Mouse (Mus musculus) stomach, postnatal 0 days (tissue): ENCODE results near the gene Mmp14.
A peak's percentile ranks its signal among the peaks of the same experiment; 100 is the strongest.

ENCODE experiments used
- CTCF ChIP-seq: IDR thresholded peaks from 2 replicates; pipeline ENCODE4 v1.5.1; 2016; ENCODE audit warnings: antibody characterized with exemption, low read depth, mild to moderate bottlenecking, moderate library complexity
- EP300 ChIP-seq: optimal IDR thresholded peaks from 2 replicates; pipeline ENCODE3; 2016; ENCODE audit warnings: antibody characterized with exemption

DNA sequence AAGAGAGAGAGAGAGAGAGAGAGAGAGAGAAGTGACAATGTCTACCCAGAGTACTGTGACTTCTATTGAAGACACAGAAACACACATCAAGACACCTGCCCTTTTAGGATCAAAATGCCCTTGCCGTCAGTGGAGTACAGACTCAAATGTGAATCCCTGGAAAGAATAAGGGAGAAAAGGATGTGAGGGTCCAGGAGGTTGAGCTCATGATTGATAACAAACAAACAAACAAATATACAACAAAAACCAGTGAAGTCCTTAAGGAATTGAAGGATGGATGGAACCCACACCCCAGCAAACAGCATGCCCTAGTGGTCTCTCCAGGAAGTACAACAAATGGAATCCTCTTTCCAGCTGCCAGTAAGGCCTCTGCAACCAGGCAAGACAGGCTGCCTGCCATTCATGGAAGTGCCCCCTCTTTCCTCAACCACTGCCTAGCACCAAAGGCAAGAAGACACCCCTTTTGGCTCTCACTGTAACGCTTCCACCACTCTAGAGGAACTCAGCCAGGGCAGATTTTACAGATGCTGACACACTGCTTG, 18.7 kb upstream of the Mmp14 start:
- TF ChIP-seq CTCF (peak; percentile 90), EP300 (no peak)
